Mouse (Mus musculus) heart, postnatal 4 days (tissue): Measurements from ENCODE around the gene Klhl31. TPM values are rescaled to one million over a fixed set of nuclear protein-coding genes. Genes with fewer than 3 reads are reported as not detected.

Experiments
- DNase-seq: peaks from one replicate; pipeline ENCODE4 v3.0.0; 2021
- total RNA-seq, 2 experiments: library from RNA; stranded (reverse); gene quantifications; 2 replicates each; pipeline ENCODE4 v1.2.3; 2021

Gene Klhl31
- total RNA-seq, result 10 to 100 TPM; 94.8 to 96.7 TPM

DNA sequence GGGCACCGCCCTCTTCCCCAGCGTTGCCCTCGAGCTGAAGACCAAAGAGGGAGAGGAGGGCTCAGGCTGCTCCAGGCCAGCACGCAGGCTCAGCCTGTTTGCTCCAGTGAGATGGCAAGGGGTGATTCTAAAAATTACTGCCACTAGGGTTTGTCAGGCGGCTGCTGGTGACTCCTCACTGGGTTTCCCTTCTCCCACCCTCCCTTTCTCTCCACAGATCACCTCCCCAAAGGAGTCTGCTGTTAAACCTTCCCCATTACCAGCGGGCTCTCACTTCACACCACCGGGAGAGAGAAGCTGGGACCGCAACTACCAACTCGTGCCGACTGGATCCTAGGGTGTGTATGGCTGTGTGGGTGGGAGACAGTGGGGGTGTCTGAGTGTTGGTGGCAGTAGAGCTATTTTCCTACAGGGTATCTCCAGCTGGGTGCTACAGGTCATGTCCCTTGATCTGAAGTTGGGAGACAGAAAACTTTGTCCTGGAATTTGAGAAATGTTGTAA, at the start of gene Klhl31:
Klhl31 (plus strand) TSS at position 51 of the 502 bp plus-strand sequence.
- DNase-seq, result peak; percentile 70

GRCm38 (mm10) chr9:77586806-77587591, 49.3 kb upstream of the Klhl31 start:
- DNase-seq, result no peak

DNA sequence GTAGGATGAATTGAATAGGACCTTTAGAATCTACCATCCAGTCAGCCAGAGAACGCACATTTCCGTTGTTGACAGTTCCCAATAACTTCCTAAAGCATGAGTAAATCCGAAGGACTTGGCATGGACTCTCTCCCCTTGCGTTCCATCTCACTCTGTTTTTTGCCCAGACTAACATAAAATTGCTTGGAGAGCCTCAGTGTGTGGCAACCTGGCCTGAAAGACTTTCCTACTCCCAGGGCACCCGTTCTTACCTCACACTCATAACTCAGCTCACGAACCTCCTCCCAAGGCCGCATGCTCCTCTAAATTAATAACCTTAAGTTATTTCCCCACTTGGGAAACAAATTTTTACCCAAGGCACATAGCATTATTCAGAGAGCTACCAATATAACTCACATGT, 48.7 kb upstream of the Klhl31 start:
- no peak for DNase-seq

GRCm38 (mm10) chr9:77589496-77589895, 46.8 kb upstream of the Klhl31 start:
- DNase-seq, result no peak

DNA sequence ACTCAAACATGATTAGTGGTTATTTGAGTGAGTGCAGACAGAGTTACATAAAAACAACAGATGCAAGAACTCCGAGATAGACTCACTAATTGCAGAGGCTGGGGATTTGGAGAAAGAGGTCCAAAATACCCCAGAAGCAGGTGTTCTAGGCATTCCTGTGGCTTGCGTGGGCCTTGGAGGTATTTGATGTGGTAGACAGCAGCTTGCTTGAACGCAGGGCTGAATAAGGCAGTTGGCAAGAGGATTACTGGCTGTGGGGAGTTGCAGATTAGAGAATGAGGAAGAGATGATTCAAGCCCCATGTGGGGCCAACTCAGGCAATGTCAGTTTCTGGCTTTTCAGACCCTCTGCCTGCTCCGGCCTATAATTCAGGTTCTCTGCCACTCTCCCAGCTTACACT, 43.9 kb upstream of the Klhl31 start:
- no peak for DNase-seq

DNA sequence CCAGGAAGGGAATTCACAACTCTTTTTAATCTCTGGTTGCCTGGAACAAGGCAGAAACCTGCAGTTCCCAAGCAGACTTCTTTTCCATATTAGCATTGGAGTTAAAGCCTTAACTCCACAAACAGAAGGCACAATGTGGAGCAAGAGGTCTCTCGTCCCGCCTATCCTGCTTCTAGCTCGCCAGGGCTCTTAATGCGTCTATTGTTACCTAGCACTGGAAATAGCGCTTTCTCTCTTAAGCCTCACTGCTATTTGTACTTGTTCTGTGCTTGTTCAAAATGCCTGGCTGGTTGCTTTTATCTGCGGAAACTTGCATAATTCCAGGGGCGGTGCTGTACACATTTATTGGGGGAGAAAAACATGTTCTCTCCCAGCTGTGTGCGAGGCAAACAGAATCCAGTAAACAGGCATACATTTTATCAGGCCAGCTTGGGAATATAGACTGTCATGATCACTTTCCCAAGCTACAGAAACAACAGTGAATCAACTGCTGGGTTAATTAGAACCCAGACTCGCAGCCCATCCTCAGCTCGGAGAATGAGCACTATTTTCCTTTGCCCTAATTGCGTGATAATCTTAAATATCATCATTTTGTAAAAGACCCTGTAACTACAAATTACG, 41.2 kb upstream of the Klhl31 start:
- DNase-seq, result no peak

GRCm38 (mm10) chr9:77596355-77596754, 39.9 kb upstream of the Klhl31 start:
- DNase-seq, result peak; percentile 89

- DNase-seq, result no peak
Measured at GRCm38 (mm10) chr9:77598560-77598959, 37.7 kb upstream of the Klhl31 start.

DNA sequence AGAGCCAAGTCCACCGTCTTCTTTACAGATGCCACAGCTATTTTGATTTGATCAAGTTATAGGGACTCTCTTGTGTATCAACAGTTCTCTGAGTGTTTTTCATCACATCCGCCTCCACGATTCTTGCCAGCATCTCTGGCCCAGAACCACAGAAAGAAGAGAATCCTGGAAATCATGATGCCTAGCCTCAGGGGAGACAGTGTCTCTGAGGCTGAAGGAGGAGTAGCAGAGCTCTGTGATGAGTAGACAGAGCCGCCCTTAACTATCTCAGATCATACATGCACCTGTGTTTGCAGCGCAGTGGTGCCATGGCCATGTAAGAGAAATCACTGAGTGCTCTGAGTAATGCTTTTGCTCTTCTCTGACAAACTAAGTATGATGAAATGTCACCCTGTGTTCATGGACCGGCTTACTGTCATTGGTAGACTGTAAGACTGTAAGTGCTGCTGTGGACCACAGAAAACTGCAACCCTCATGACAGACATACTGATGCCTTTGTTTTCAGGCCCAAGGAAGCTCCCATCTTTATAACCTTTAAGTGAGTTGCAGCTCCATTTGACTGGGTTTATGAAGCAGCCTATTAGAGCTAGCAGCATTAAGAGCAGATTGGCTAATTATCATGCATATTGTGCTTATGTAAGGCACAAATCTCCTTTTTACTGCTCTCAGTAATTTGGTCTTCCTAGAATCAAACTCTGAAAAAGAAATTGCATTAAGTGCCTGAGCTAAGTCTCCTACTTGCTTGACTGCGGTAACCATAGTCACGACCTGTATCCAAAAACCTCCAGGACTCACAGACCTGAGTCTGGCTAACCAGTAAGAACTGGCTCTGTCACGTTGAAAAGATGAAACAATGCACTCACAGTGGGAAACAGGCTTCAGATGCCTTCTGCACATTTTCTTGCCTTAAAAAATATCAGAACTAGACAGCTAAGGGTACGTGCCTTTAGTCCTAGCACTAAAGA, 33.7 kb upstream of the Klhl31 start:
- DNase-seq, result no peak

- DNase-seq, result no peak
Measured at GRCm38 (mm10) chr9:77603965-77604509, 32.3 kb upstream of the Klhl31 start.

- no peak for DNase-seq
Measured at GRCm38 (mm10) chr9:77607295-77607694, 29.0 kb upstream of the Klhl31 start.

- DNase-seq, result peak; percentile 44
Measured at GRCm38 (mm10) chr9:77607840-77608239, 28.5 kb upstream of the Klhl31 start.

DNA sequence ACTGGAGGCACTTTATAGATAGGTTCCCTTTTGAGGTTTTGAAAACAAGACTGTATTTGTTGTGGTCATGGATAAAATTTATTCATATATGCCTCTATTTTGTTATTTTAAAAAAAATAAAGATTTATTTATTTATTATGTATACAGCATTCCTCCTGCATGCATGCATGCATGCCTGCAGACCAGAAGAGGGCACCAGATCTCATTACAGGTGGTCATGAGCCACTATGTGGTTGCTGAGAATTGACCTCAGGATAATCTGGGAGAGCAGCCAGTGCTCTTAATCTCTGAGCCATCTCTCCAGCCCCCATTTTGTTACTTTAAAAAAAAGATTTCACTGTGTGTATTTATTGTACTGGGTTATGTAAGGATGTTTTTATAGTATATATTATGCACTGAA, 25.5 kb upstream of the Klhl31 start:
- DNase-seq, result peak; percentile 29

DNA sequence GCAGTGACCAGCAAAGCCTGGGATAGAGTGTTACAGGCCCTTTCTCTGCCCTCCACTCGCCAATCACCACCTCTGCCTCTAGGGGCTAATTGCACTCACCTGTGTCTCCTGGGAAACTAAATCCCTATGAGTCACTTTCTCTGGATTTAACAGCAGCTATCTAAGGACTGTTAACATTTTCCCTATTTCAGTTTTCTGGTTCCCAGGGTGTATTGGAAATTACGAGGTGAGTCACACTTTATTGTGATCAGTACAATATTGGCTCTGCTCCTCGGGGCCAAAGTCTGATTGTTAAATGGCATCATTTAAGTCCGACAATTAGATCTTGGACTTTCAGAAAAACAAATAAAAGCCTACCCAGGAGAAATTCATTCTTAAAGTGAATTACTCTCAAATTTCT, 24.0 kb upstream of the Klhl31 start:
- DNase-seq, result no peak

GRCm38 (mm10) chr9:77615868-77616267, 20.4 kb upstream of the Klhl31 start:
- DNase-seq, result no peak

DNA sequence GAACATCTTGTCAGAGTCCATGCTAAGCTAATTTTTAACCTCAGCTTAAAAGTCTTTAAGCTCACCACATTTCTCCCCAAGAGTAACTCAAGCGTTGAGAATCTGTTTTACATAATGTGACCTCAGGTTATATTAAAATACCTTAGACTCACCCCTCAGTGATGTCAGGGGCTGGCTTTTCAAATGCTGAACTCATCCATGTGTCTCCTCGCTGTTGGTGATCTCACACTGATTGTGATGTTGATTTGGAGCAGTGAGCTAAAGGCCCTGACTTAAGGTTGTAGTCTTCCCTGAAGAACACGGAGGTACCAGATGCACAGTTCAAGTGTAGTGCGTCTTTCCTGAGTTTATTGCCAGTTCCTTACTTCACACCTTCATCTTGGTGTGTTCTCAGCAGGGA, 19.5 kb upstream of the Klhl31 start:
- no peak for DNase-seq

GRCm38 (mm10) chr9:77617751-77618150, 18.5 kb upstream of the Klhl31 start:
- DNase-seq, result peak; percentile 33

- DNase-seq, result no peak
Measured at GRCm38 (mm10) chr9:77618392-77618791, 17.9 kb upstream of the Klhl31 start.

DNA sequence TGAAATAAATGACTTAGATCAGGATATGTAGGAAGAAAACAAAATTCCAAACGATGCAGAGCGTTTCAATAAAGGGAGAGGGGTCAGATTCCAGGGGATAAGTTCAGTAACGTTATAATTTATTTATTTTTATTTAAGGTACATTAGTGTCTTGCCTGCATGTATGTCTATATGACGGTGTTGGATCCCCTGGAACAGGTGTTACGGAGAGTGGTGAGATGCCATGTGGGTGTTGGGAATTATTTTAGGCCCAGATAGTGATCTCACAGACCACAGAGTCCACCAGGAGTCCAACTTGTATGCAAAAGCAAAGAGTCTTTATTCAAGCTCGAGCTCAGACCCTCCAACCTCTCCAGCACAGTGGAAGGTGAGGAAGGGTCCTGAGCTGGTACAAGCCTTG, 16.2 kb upstream of the Klhl31 start:
- no peak for DNase-seq

DNA sequence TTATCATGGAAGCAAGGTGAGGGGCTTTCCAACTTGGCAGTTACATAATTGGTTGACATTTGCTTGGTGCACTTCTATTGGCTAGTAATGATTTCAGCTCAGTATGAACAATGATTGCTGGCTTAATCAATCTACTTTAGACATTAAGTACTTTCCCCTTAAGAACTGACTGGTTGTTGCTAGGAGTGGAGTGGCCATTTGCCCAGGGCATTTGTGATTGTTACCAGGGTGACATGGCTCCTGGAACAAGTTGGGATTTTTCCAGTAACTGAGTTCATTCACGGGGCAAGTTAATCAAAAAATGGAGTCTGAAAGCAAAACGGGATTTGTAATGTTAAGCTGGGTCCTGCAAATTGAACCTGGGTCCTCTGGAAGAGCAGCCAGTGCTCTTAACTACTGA, 15.8 kb upstream of the Klhl31 start:
- peak; percentile 69 for DNase-seq

- DNase-seq, result no peak
Measured at GRCm38 (mm10) chr9:77622874-77623273, 13.4 kb upstream of the Klhl31 start.

GRCm38 (mm10) chr9:77623318-77624050, 12.8 kb upstream of the Klhl31 start:
- DNase-seq, result no peak
